Mouse (Mus musculus): ENCODE measurements around the gene Syn2. TPM values are rescaled to one million over a fixed set of nuclear protein-coding genes. Genes with fewer than 3 reads are reported as not detected.

Syn2 gene
- polyA plus RNA-seq, 1 experiment, result 1.4 TPM

GRCm38 (mm10) chr6:115200753-115201152, 66.1 kb downstream of the Syn2 start:
- 60% methylated on average over 3 of the region's 3 CpGs for WGBS
- Histone ChIP-seq H3K4me1 (ENCODE audit: control insufficient read depth, insufficient read depth, low read length) (no peaks in the 10 kb centered on the region), H3K27ac (ENCODE audit: control insufficient read depth, insufficient read depth, low read depth, low read length, poor library complexity) (no peak overlapping the region), H3K4me3 (replicated peaks; ENCODE audit: control insufficient read depth, low read depth, low read length) (no peak overlapping the region)
- TF ChIP-seq POLR2A (IDR thresholded peaks at IDR 0.05; ENCODE audit: borderline replicate concordance, control insufficient read depth, low read depth, low read length) (no peak), CTCF (IDR thresholded peaks at IDR 0.05; ENCODE audit: control insufficient read depth, insufficient read depth, low read length) (no peak)

- H3K4me3 ChIP-seq (replicated peaks; ENCODE audit: control insufficient read depth, low read depth, low read length), result no peak overlapping the region
- H3K27ac ChIP-seq (ENCODE audit: control insufficient read depth, insufficient read depth, low read depth, low read length, poor library complexity), result no peak overlapping the region
- WGBS, result 68% methylated on average over 3 of the region's 3 CpGs
- TF ChIP-seq CTCF (IDR thresholded peaks at IDR 0.05; ENCODE audit: control insufficient read depth, insufficient read depth, low read length) (no peak), POLR2A (IDR thresholded peaks at IDR 0.05; ENCODE audit: borderline replicate concordance, control insufficient read depth, low read depth, low read length) (no peak)
- no peaks in the 10 kb centered on the region for H3K4me1 ChIP-seq (ENCODE audit: control insufficient read depth, insufficient read depth, low read length)
Measured at GRCm38 (mm10) chr6:115203029-115203428, 68.3 kb downstream of the Syn2 start.

GRCm38 (mm10) chr6:115210187-115210586, 75.5 kb downstream of the Syn2 start:
- TF ChIP-seq CTCF (IDR thresholded peaks at IDR 0.05; ENCODE audit: control insufficient read depth, insufficient read depth, low read length), result no peak
- TF ChIP-seq POLR2A (IDR thresholded peaks at IDR 0.05; ENCODE audit: borderline replicate concordance, control insufficient read depth, low read depth, low read length), result no peak
- no peaks in the 10 kb centered on the region for H3K4me1 ChIP-seq (ENCODE audit: control insufficient read depth, insufficient read depth, low read length)
- no peak overlapping the region for H3K27ac ChIP-seq (ENCODE audit: control insufficient read depth, insufficient read depth, low read depth, low read length, poor library complexity)
- 78% methylated on average over 2 of the region's 2 CpGs for WGBS
- H3K4me3 ChIP-seq (replicated peaks; ENCODE audit: control insufficient read depth, low read depth, low read length), result no peak overlapping the region

GRCm38 (mm10) chr6:115210820-115211219, 76.1 kb downstream of the Syn2 start:
- no peaks in the 10 kb centered on the region for H3K4me1 ChIP-seq (ENCODE audit: control insufficient read depth, insufficient read depth, low read length)
- WGBS, result 85% methylated on average over 3 of the region's 3 CpGs
- H3K4me3 ChIP-seq (replicated peaks; ENCODE audit: control insufficient read depth, low read depth, low read length), result no peak overlapping the region
- TF ChIP-seq POLR2A (IDR thresholded peaks at IDR 0.05; ENCODE audit: borderline replicate concordance, control insufficient read depth, low read depth, low read length), result no peak
- TF ChIP-seq CTCF (IDR thresholded peaks at IDR 0.05; ENCODE audit: control insufficient read depth, insufficient read depth, low read length), result no peak
- no peak overlapping the region for H3K27ac ChIP-seq (ENCODE audit: control insufficient read depth, insufficient read depth, low read depth, low read length, poor library complexity)

- WGBS, result 48% methylated on average over 5 of the region's 5 CpGs
Measured at GRCm38 (mm10) chr6:115212132-115212903, 77.6 kb downstream of the Syn2 start.

GRCm38 (mm10) chr6:115213129-115213528, 78.4 kb downstream of the Syn2 start:
- no peak overlapping the region for H3K27ac ChIP-seq (ENCODE audit: control insufficient read depth, insufficient read depth, low read depth, low read length, poor library complexity)
- no peak for TF ChIP-seq CTCF (IDR thresholded peaks at IDR 0.05; ENCODE audit: control insufficient read depth, insufficient read depth, low read length)
- TF ChIP-seq POLR2A (IDR thresholded peaks at IDR 0.05; ENCODE audit: borderline replicate concordance, control insufficient read depth, low read depth, low read length), result no peak
- no peak overlapping the region for H3K4me3 ChIP-seq (replicated peaks; ENCODE audit: control insufficient read depth, low read depth, low read length)
- 15% methylated on average over 5 of the region's 5 CpGs for WGBS
- no peaks in the 10 kb centered on the region for H3K4me1 ChIP-seq (ENCODE audit: control insufficient read depth, insufficient read depth, low read length)

More at GRCm38 (mm10) chr6:115212132-115212903, 77.6 kb downstream of the Syn2 start:
- no peak for TF ChIP-seq POLR2A (IDR thresholded peaks at IDR 0.05; ENCODE audit: borderline replicate concordance, control insufficient read depth, low read depth, low read length)
- no peak for TF ChIP-seq CTCF (IDR thresholded peaks at IDR 0.05; ENCODE audit: control insufficient read depth, insufficient read depth, low read length)
- Histone ChIP-seq H3K4me1 (ENCODE audit: control insufficient read depth, insufficient read depth, low read length) (no peaks in the 10 kb centered on the region), H3K27ac (ENCODE audit: control insufficient read depth, insufficient read depth, low read depth, low read length, poor library complexity) (no peak overlapping the region), H3K4me3 (replicated peaks; ENCODE audit: control insufficient read depth, low read depth, low read length) (no peak overlapping the region)

- 83% methylated on average over 8 of the region's 8 CpGs for WGBS
- TF ChIP-seq CTCF (IDR thresholded peaks at IDR 0.05; ENCODE audit: control insufficient read depth, insufficient read depth, low read length) (no peak), POLR2A (IDR thresholded peaks at IDR 0.05; ENCODE audit: borderline replicate concordance, control insufficient read depth, low read depth, low read length) (no peak)
- Histone ChIP-seq H3K4me3 (replicated peaks; ENCODE audit: control insufficient read depth, low read depth, low read length) (no peak overlapping the region), H3K27ac (ENCODE audit: control insufficient read depth, insufficient read depth, low read depth, low read length, poor library complexity) (no peak overlapping the region), H3K4me1 (ENCODE audit: control insufficient read depth, insufficient read depth, low read length) (no peaks in the 10 kb centered on the region)
Measured at GRCm38 (mm10) chr6:115221215-115221641, 86.5 kb downstream of the Syn2 start.

- Histone ChIP-seq H3K27ac (ENCODE audit: control insufficient read depth, insufficient read depth, low read depth, low read length, poor library complexity) (no peak overlapping the region), H3K4me3 (replicated peaks; ENCODE audit: control insufficient read depth, low read depth, low read length) (no peak overlapping the region), H3K4me1 (ENCODE audit: control insufficient read depth, insufficient read depth, low read length) (no peaks in the 10 kb centered on the region)
- no peak for TF ChIP-seq POLR2A (IDR thresholded peaks at IDR 0.05; ENCODE audit: borderline replicate concordance, control insufficient read depth, low read depth, low read length)
- TF ChIP-seq CTCF (IDR thresholded peaks at IDR 0.05; ENCODE audit: control insufficient read depth, insufficient read depth, low read length), result no peak
- WGBS, result 70% methylated on average over 3 of the region's 3 CpGs
Measured at GRCm38 (mm10) chr6:115225519-115225918, 90.8 kb downstream of the Syn2 start.

Measured in bone marrow, adult 2 months (tissue).